Mouse (Mus musculus) heart, adult 2 months (tissue): ENCODE measurements around the gene Lrrc4.

Experiments
- CTCF ChIP-seq: fragments of 200-600 bp; IDR thresholded peaks from 2 replicates; pipeline ENCODE4 v1.8.1; 2022; ENCODE audit warnings: antibody characterized with exemption, mild to moderate bottlenecking, moderate library complexity
- EP300 ChIP-seq: fragments of 200-500 bp; IDR thresholded peaks from 2 replicates; pipeline ENCODE4 v1.6.1; 2011; ENCODE audit warnings: low read depth, low read length, control low read depth; ENCODE audit not compliant: insufficient read depth
- POLR2A ChIP-seq: fragments of 200-500 bp; IDR thresholded peaks from 2 replicates; pipeline ENCODE4 v1.6.1; 2011; ENCODE audit warnings: mild to moderate bottlenecking, low read depth, low read length, control low read depth; ENCODE audit not compliant: insufficient read depth

DNA sequence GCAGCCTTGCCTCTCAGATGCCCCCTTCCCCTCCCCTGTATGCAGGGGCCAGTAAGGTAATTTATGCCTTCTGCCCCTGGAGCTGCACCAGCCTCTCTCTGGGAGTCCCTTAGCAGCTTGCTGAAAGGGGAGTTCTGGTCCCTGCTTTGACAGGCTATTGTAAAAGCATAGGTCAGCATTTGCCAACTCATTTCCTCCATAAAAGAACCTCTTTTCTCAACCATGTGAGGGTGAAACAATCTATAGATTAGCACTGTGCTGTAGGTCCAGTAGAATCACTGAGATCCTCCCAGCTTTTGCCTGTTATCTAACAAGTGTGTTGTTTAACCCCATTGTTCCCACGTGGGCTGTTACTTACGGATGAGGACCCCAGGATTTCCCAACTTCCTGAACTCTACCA lies 2.5 kb upstream of the Lrrc4 start:
- TF ChIP-seq POLR2A: no peak
- no peak for TF ChIP-seq CTCF
- TF ChIP-seq EP300: no peak
